Mouse (Mus musculus) megakaryocyte, embryonic 14.5 days (primary cell): Measurements from ENCODE around the gene Phldb1. TPM values are rescaled to one million over a fixed set of nuclear protein-coding genes. Genes with fewer than 3 reads are reported as not detected.

ENCODE experiments used
- H3K27me3 ChIP-seq: replicated peaks from 2 replicates; pipeline ENCODE3; 2012; ENCODE audit warnings: inconsistent platforms
- H3K36me3 ChIP-seq: replicated peaks from 2 replicates; pipeline ENCODE3; 2012; ENCODE audit warnings: low read length, inconsistent platforms, mixed read lengths
- H3K4me1 ChIP-seq: 2 replicates; pipeline ENCODE4 v1.6.1; 2012; ENCODE audit warnings: inconsistent platforms
- H3K4me3 ChIP-seq: replicated peaks from 2 replicates; pipeline ENCODE3; 2012; ENCODE audit warnings: moderate library complexity, mild to moderate bottlenecking, inconsistent platforms
- H3K9me3 ChIP-seq: 2 replicates; pipeline ENCODE4 v1.6.1; 2012; ENCODE audit warnings: inconsistent platforms
- FLI1 ChIP-seq: IDR thresholded peaks from 2 replicates; pipeline ENCODE4 v1.6.1; 2012; ENCODE audit warnings: low read length, inconsistent platforms, mixed read lengths
- GATA1 ChIP-seq: IDR thresholded peaks from 3 replicates; pipeline ENCODE4 v1.6.1; 2012; ENCODE audit warnings: mixed read lengths, low read length, inconsistent platforms, borderline replicate concordance
- polyA plus RNA-seq: library from polyadenylated mRNA; stranded (reverse); fragments of >175 nt; gene quantifications from 2 replicates; pipeline ENCODE4 v1.2.3, GENCODE M21; 2012; ENCODE audit warnings: low replicate concordance; ENCODE audit not compliant: insufficient read depth

Phldb1 gene
- polyA plus RNA-seq, 1 experiment, result 10.5 TPM

DNA sequence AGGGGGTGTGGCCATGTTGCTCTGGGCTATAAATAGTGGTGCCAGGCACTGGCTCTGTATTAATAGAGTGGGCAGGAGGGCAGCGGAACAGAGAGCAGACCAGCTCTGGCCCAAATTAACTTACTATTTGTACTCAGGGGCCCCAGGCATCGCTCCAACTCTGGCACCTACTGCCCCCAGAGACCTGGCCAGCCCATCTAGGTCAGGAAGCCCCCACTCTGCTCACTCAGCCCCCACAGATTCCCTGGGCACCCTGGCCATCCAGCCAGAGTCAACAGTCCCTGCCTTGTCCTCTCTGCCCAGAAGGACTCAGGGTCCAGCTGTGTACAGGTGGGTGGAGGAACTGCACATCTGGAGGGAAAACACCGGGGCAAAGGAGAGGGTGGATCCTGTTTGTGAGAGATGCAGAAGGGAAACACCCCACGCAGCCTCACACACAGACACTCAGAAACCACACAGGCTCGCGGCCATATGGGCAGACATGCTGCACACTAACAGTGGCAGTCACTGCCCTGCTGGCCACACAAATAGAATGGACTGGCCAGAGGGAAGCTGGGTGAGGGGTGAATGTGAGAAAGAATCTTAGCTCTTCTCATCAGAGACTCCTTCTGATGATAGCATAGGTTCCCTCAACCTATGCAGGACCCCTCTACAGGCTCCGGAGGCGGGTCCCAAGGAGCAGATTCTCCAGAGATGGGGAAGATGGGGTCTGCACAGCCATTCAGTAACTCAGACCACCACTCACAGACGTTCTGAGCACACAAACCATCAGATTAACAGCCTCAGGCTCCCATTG is 14.4 kb downstream of the Phldb1 start:
- Histone ChIP-seq H3K4me1 (peaks cover 74% of the 10 kb centered on the region), H3K9me3 (no peaks in the 10 kb centered on the region), H3K27me3 (peaks cover 23% of the 10 kb centered on the region), H3K36me3 (peaks cover 10% of the 10 kb centered on the region), H3K4me3 (peak overlapping the region; percentile 92)
- TF ChIP-seq FLI1, result no peak
- TF ChIP-seq GATA1, result no peak

DNA sequence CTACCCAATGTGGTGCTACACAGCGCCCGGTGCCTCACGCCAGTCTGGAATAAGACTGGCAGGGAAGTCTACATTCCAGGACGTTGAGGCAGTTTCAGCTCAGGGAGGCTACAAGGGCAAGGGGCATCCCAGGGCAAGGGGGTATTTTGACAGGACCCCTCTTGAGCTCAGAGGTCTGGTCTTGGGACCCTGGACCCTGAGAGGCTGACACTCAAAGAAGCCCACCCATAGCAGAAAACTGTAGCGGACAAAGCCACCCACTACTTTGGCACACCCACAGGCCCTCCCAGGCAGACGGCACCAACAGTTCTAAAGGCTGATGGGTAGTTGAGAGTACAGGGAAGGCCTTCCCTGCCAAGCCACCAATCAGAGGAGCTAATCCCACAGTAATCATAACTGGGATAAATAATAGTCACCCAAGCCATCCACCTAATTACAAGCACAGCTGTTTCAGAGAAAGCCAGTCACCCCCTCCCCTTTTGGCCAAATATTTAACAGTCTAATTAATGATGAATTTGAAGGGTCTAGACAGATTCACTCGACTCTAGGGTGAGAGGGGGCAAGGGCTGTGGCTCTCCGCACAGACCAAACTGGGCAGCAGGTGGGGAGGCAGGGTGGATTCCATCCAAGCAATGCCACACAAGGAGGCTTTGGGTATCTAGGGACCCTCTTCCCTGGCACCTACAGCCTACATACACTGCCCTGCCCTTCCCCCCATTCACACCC is 15.2 kb downstream of the Phldb1 start:
- Histone ChIP-seq H3K4me3 (peak overlapping the region; percentile 50), H3K9me3 (no peaks in the 10 kb centered on the region), H3K4me1 (peaks cover 74% of the 10 kb centered on the region), H3K27me3 (peaks cover 21% of the 10 kb centered on the region), H3K36me3 (peaks cover 15% of the 10 kb centered on the region)
- no peak for TF ChIP-seq FLI1
- TF ChIP-seq GATA1, result no peak

DNA sequence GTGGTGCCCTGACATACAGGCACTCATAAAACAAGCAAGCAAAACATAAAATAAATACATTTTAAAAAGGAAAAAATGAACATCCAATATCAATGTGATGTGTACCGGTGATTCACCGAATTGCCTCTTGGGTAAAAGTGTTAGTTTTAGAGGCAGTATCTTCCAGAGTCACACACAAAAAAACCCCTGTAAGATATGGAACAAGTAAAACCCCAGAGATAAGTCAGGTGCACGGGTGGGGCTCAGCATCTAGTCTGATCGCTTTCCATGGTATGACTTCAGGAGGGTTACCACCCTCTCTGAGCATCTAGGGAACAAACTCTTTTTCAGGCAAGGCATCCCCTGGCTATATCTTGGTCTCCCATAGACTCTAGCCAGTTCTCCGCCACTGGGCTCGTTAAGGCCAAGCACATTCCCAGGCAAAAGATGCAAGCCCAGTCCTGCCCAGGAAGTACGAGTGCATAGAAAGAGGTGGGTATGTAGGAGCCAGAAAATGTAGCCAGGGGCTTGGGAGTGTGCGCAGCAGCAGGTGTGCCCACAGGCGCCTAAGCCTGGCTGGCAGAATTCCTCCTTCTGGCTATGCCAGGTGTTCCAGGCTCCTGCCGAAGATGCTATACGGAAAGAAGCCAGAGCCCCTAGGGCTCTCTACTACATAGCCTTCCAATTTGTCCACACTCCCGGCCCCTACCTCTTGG is 15.9 kb downstream of the Phldb1 start:
- TF ChIP-seq GATA1, result no peak
- no peak for TF ChIP-seq FLI1
- peaks cover 15% of the 10 kb centered on the region for H3K36me3 ChIP-seq
- H3K4me1 ChIP-seq, result peaks cover 71% of the 10 kb centered on the region
- H3K27me3 ChIP-seq, result peaks cover 17% of the 10 kb centered on the region
- no peak overlapping the region for H3K4me3 ChIP-seq
- H3K9me3 ChIP-seq, result no peaks in the 10 kb centered on the region

DNA sequence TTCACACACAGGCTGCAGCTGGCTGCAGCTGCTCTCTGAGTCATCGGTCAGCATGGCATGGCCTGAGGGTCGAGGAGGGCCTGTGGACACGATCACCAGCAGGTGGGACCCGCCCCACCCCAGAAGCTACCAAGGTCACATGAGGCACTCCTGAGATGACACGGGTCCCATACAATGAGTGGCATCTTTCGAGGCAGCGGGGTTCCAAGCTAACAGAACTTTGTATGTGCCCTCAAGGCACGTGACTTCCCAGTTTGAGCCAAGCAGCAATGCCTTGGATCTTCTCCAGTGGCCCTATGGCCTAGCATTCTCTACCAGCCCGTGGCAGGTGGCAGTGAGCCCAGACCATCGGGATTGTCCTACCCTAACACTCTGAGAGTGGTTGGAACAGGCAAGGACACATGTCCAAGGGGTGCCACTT is 17.2 kb downstream of the Phldb1 start:
- H3K4me1 ChIP-seq, result peaks cover 70% of the 10 kb centered on the region

DNA sequence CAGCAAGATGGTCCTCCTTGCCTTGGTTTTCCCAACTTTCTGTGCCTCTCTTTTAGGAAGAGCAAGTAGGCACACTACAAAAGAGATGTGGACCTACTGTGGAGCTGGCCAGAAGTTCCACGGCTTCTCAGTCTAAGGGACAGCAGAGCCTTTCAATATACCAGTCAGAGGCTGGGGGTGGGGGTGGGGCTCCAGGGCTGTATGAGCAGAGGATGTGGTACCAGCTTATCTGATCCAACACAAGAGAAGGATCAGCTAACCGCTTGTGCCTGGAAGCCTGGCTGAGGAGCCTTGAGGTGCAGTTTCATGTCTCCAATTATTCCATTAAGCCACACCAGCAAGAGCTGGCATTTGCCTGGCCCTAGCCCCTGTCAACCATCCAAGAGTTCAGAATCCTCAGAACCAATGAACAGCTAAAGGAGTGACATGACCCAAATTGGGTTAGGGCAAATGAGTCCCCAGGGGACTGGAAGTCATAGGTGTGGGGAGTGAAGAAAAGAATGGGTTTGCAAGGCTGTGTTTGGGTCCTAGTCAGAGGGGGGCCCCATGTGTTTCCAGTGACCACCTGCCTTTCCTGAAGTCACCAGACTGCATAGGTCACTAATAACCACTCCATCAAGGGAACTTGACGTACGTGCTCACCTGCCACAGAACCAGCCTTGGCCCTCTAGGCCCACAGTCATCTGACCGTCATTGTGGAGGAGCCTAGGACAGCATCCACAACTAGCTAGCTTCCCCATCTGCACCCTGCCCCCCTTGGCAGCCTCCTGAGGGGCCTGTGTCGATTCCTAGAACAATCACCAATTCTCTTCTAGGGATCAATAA is 17.8 kb downstream of the Phldb1 start:
- peaks cover 20% of the 10 kb centered on the region for H3K36me3 ChIP-seq
- no peak overlapping the region for H3K4me3 ChIP-seq
- no peaks in the 10 kb centered on the region for H3K9me3 ChIP-seq
- TF ChIP-seq GATA1 (no peak), FLI1 (no peak)
- peaks cover 70% of the 10 kb centered on the region for H3K4me1 ChIP-seq
- peaks cover 20% of the 10 kb centered on the region for H3K27me3 ChIP-seq

More for the DNA sequence above, 17.2 kb downstream of the Phldb1 start:
- TF ChIP-seq GATA1 (no peak), FLI1 (no peak)
- Histone ChIP-seq H3K36me3 (peaks cover 20% of the 10 kb centered on the region), H3K9me3 (no peaks in the 10 kb centered on the region), H3K4me3 (no peak overlapping the region), H3K27me3 (peaks cover 18% of the 10 kb centered on the region)

DNA sequence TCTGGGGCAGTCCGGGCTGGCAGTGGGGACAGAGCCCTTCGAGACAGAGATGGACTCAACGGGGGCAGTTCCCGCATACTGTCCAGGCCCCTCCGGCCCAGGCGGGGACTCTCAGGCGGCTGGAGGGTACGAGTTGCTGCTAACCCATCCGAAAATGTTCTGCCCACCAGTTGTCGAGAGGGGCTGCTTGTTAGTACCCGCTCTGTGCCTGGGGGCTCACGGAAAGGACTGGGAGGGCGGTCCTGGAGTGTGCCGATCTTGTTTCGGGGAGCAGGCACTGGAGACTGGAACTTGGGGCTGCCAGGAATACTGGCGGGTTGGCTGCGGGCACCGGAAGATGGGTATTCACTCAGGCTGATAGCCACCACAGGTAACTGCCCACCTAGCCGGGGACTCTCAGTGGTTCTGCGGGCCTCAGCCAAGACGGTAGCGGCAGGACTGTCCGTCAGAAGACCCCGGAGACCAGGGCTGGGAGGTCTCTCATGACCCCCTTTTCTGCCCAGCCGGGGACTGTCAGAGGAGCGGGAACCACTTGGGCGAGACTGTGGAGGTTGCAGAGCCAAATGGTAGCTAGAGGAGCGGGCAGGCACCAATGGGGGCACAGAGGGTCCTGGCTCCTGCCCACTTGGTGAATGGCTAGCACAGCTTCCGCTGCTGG is 19.2 kb downstream of the Phldb1 start:
- H3K36me3 ChIP-seq, result peaks cover 29% of the 10 kb centered on the region
- H3K27me3 ChIP-seq, result peaks cover 24% of the 10 kb centered on the region
- no peak overlapping the region for H3K4me3 ChIP-seq
- no peaks in the 10 kb centered on the region for H3K9me3 ChIP-seq
- peaks cover 58% of the 10 kb centered on the region for H3K4me1 ChIP-seq
- TF ChIP-seq FLI1 (no peak), GATA1 (no peak)

DNA sequence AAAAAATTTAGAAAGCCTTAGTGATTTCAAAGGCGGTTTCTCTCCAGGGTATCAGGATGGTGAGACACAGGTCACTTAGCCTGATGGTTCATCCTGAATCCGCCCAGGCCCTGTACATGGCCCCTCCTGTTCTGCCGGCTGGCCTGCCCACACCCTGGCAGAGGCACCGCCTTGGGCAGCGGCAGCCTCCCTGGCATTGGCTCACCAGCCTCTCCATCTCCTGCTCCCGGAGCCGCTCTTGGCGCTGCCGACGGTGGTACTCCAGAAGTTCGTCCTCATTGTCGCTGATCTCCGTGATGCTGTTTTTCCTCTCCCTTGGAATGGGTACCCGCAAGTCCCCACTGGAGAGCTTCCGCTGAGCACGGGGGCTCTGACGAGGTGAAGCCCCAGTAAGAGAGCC is 19.9 kb downstream of the Phldb1 start:
- H3K36me3 ChIP-seq, result peaks cover 35% of the 10 kb centered on the region
- TF ChIP-seq FLI1, result no peak
- no peak for TF ChIP-seq GATA1

DNA sequence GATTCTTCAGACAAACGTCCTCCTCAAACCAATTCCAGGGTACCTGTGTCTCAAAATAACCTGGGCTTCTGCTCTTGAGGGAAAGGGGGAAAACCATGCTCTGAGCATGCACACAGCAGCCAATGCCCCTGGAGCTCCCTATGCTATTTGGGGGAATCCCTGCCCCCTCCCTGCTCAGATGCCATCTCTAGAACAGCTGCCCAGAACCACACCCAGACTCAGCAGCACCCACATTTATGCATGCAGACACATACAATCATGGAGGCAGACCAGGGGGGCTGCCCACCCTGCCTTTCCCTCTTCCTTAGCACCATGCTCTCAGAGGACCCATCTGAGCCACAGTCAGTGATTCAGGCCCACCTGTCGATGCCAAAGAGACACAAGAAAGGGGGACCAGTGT is 21.4 kb downstream of the Phldb1 start:
- H3K4me3 ChIP-seq, result no peak overlapping the region
- H3K27me3 ChIP-seq, result peaks cover 21% of the 10 kb centered on the region
- peaks cover 35% of the 10 kb centered on the region for H3K36me3 ChIP-seq
- TF ChIP-seq FLI1 (no peak), GATA1 (no peak)
- H3K9me3 ChIP-seq, result no peaks in the 10 kb centered on the region
- peaks cover 40% of the 10 kb centered on the region for H3K4me1 ChIP-seq

More for the DNA sequence above, 19.9 kb downstream of the Phldb1 start:
- Histone ChIP-seq H3K4me1 (peaks cover 51% of the 10 kb centered on the region), H3K27me3 (peaks cover 22% of the 10 kb centered on the region), H3K4me3 (no peak overlapping the region), H3K9me3 (no peaks in the 10 kb centered on the region)

DNA sequence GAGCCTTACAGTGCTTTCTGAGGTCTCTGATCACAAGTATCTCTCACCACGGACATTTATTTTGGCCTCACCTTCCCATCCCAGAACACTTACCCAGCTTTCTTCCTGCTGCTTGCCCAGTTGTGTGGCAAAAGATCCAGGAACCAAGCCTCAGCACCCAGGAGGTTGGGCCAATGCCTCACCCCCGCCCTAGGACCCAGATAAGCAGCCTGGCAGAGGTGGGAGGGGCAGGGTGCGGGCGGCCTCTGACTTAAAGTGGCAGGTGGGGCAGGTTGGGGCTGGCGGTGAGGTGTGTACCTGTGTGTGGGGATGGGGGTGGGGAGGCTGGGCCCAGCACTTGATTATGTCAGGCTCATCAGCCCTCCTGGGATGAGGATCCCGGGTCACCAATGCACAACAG is 21.9 kb downstream of the Phldb1 start:
- Histone ChIP-seq H3K9me3 (no peaks in the 10 kb centered on the region), H3K4me1 (peaks cover 36% of the 10 kb centered on the region), H3K4me3 (no peak overlapping the region), H3K27me3 (peaks cover 21% of the 10 kb centered on the region), H3K36me3 (peaks cover 35% of the 10 kb centered on the region)
- no peak for TF ChIP-seq GATA1
- TF ChIP-seq FLI1, result no peak
